Mouse (Mus musculus) heart, embryonic 11.5 days (tissue): ENCODE measurements around the gene Cdc42ep1. TPM values are rescaled to one million over a fixed set of nuclear protein-coding genes. Genes with fewer than 3 reads are reported as not detected.
A peak's percentile ranks its signal among the peaks of the same experiment; 100 is the strongest.

ENCODE experiments used
- ATAC-seq: fragments of 200-750 bp; cut with Nextera tagmentation; replicated peaks from 2 replicates; pipeline ENCODE4 v1.8.0; 2017; ENCODE audit warnings: moderate library complexity; ENCODE audit not compliant: insufficient number of reproducible peaks, low FRiP score, low TSS enrichment
- H3K27ac ChIP-seq: fragments of 300-500 bp; sonication (generic); 2 replicates; pipeline ENCODE4 v1.5.1; 2014; ENCODE audit warnings: mild to moderate bottlenecking, low read depth, low read length
- H3K27me3 ChIP-seq: fragments of 300-500 bp; sonication (generic); 2 replicates; pipeline ENCODE4 v1.6.1; 2014; ENCODE audit warnings: mild to moderate bottlenecking, low read length, mixed read lengths; ENCODE audit not compliant: control insufficient read depth, insufficient read depth
- H3K36me3 ChIP-seq: fragments of 300-500 bp; sonication (generic); 2 replicates; pipeline ENCODE4 v1.6.1; 2014; ENCODE audit warnings: mild to moderate bottlenecking, low read length, moderate library complexity, mixed read lengths; ENCODE audit not compliant: control insufficient read depth, insufficient read depth
- H3K4me1 ChIP-seq: fragments of 300-500 bp; sonication (generic); 2 replicates; pipeline ENCODE4 v1.6.1; 2014; ENCODE audit warnings: low read length; ENCODE audit not compliant: control insufficient read depth, insufficient read depth
- H3K4me2 ChIP-seq: fragments of 300-500 bp; sonication (generic); 2 replicates; pipeline ENCODE4 v1.6.1; 2014; ENCODE audit warnings: mild to moderate bottlenecking, moderate library complexity
- H3K4me3 ChIP-seq: fragments of 300-500 bp; sonication (generic); 2 replicates; pipeline ENCODE4 v1.5.1; 2014; ENCODE audit warnings: low read depth, low read length
- H3K9ac ChIP-seq: fragments of 300-500 bp; sonication (generic); 2 replicates; pipeline ENCODE4 v1.6.1; 2014; ENCODE audit warnings: mild to moderate bottlenecking, low read depth, low read length, moderate library complexity
- H3K9me3 ChIP-seq: fragments of 300-500 bp; sonication (generic); replicated peaks from 2 replicates; pipeline ENCODE4 v1.6.1; 2016; ENCODE audit warnings: low read length; ENCODE audit not compliant: control insufficient read depth
- WGBS: fragments of 180-500 bp; shearing (Covaris S2); extraction: QIAGEN DNeasy Blood & Tissue Kit; methylation state at CpG from one replicate; pipeline ENCODE4 v1.1.7; 2014; ENCODE audit not compliant: insufficient replicate concordance; 5-methylcytosine and 5-hydroxymethylcytosine counted together
- polyA plus RNA-seq: library from polyadenylated mRNA; unstranded; fragments of >200 nt; fragmentation: Nextera tagmentation; extraction: Ambion mirVana; gene quantifications from 2 replicates; pipeline ENCODE4 v1.2.1, GENCODE M21; 2014

Cdc42ep1 gene
- polyA plus RNA-seq, 1 experiment from 2014 or later: 24.1 TPM

DNA sequence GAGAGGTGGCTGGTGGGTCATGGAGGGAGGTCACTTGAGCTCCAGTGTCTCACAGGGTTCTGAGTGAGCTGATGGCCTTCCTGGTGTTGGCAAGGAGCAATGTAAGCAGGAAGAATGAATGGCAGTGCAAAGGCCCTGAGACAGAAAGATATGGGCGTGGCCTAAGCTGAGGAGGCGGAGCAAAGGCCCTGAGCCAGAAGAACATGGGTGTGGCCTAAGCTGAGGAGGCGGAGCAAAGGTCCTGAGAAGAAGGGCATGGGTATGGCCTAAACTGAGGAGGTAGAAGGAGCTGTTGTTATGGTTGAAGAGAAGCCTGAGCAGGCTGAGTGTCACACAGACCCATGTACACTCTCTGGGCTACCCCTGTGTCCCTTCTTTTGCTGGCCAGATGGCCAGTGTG is 8.8 kb upstream of the Cdc42ep1 start:
- no peak overlapping the region for H3K9ac ChIP-seq
- no peaks in the 10 kb centered on the region for H3K9me3 ChIP-seq
- no peaks in the 10 kb centered on the region for H3K27me3 ChIP-seq
- no peaks in the 10 kb centered on the region for H3K36me3 ChIP-seq
- H3K4me3 ChIP-seq: no peak overlapping the region
- no peak overlapping the region for H3K4me2 ChIP-seq
- ATAC-seq: no peak
- H3K4me1 ChIP-seq: peaks cover 50% of the 10 kb centered on the region
- 87% methylated on average over 3 of the region's 3 CpGs for WGBS
- H3K27ac ChIP-seq: peak overlapping the region; percentile 94

DNA sequence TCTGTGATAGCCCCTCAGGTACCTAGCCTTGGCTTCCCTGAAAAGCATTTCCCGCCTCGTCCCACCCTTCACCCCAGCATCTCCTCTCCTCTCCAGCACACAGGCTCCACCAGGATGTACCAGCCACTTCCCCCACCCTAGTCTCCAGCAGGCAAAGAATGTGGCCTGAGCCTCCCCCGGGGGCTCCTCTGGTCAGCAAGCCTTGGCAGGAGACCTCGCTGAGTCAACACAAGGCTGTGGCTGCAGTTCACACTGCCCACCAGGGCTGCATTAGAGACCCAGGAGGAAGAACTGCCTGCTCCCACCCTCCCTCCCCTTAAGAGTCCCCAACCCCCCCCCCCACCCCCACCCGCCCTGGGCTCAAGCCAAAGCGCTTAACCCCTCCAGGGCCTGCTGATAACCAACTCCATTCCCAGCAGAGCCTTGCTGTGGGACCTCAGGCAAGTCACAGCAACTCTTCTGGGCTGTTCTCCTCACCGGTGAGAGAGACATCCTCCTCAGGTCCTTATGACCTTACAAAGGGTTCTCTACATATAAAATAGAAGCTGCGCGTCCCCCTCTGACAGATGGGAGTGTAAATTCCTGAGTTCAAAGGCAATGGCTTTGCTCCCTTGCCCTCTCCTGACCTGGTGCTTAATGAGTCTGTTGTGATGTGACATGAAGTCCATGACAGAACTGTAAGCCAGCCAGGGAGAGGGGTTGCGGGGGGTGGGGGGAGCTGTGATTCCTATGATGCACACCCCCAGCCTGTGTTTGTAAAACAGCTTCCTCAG is 8.0 kb upstream of the Cdc42ep1 start:
- Histone ChIP-seq H3K4me1 (peaks cover 50% of the 10 kb centered on the region), H3K4me3 (no peak overlapping the region), H3K4me2 (no peak overlapping the region), H3K36me3 (no peaks in the 10 kb centered on the region), H3K9ac (no peak overlapping the region), H3K9me3 (no peaks in the 10 kb centered on the region), H3K27me3 (no peaks in the 10 kb centered on the region), H3K27ac (peak overlapping the region; percentile 94)
- WGBS: 26% methylated on average over 10 of the region's 10 CpGs
- ATAC-seq: no peak

- Histone ChIP-seq H3K4me2 (no peak overlapping the region), H3K36me3 (no peaks in the 10 kb centered on the region), H3K27me3 (no peaks in the 10 kb centered on the region), H3K4me1 (peaks cover 56% of the 10 kb centered on the region), H3K9ac (peak overlapping the region; percentile 1; the same call in 1 of the 2 replicates), H3K4me3 (no peak overlapping the region), H3K27ac (peak overlapping the region; percentile 94), H3K9me3 (no peaks in the 10 kb centered on the region)
- peak; percentile 46 for ATAC-seq
- WGBS: 9% methylated on average over 12 of the region's 12 CpGs
Measured at GRCm38 (mm10) chr15:78835200-78836085, 7.0 kb upstream of the Cdc42ep1 start.

GRCm38 (mm10) chr15:78836086-78836621 is 6.3 kb upstream of the Cdc42ep1 start:
- H3K27ac ChIP-seq: peak overlapping the region; percentile 94
- peak overlapping the region; percentile 47; the same call in 1 of the 2 replicates for H3K9ac ChIP-seq
- WGBS: 17% methylated on average over 8 of the region's 8 CpGs
- no peaks in the 10 kb centered on the region for H3K9me3 ChIP-seq
- no peaks in the 10 kb centered on the region for H3K36me3 ChIP-seq
- no peak for ATAC-seq
- H3K27me3 ChIP-seq: peaks cover 4% of the 10 kb centered on the region; the same call in 1 of the 2 replicates
- no peak overlapping the region; the same call in 1 of the 2 replicates for H3K4me2 ChIP-seq
- peaks cover 57% of the 10 kb centered on the region for H3K4me1 ChIP-seq
- no peak overlapping the region for H3K4me3 ChIP-seq

DNA sequence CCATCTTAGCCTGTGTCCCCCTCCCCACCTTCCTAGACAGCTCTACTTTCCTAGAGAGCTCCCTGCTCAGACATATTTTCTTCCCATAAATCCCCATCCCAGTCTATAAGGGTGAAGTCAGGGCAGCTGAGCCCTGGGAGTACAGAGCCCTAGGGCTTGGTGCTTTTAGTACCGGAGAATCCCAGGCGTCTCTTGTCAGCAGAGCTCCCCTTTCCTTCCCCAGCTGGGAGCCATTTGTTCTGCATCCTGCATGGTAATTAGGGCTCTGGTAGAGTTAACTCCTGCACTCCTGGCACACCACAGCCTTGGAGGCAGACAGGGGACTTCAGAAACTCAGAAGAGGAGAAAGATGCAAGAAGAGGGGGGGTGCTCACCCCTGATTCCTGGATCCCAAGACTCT is 2.7 kb upstream of the Cdc42ep1 start:
- H3K36me3 ChIP-seq: no peaks in the 10 kb centered on the region
- H3K9me3 ChIP-seq: no peaks in the 10 kb centered on the region
- peaks cover 37% of the 10 kb centered on the region for H3K4me1 ChIP-seq
- WGBS: 5% methylated on average over 2 of the region's 2 CpGs
- H3K9ac ChIP-seq: no peak overlapping the region
- no peak overlapping the region for H3K4me2 ChIP-seq
- no peak overlapping the region for H3K4me3 ChIP-seq
- H3K27ac ChIP-seq: peak overlapping the region; percentile 42; the same call in 1 of the 2 replicates
- ATAC-seq: no peak
- peaks cover 4% of the 10 kb centered on the region for H3K27me3 ChIP-seq

DNA sequence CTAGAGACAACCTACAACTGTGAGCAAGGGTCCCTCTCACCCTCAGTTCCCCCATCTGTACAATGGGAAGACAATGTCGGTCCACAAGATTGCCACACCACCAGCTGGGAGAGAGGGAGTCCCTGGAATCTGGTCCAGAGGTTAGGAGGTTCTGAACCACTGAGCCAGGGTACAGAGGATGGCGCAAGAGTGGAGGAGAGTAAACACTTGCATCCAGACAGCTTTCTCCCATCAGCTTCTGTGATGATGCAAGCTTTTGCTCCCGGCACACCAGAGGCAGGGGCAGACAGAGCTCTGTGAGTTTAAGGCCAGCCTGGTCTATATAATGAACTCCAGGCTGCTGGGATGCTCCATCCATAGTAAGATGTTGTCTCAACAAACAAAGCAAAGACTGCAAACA is 2.2 kb upstream of the Cdc42ep1 start:
- H3K4me2 ChIP-seq: no peak overlapping the region
- 0 out of 2 replicates have a peak overlapping the region, but pooled peaks have one; percentile 50 for H3K27ac ChIP-seq
- H3K9me3 ChIP-seq: no peaks in the 10 kb centered on the region
- no peak overlapping the region for H3K9ac ChIP-seq
- H3K4me1 ChIP-seq: peaks cover 37% of the 10 kb centered on the region
- no peak for ATAC-seq
- WGBS: 49% methylated on average over 3 of the region's 3 CpGs
- no peak overlapping the region for H3K4me3 ChIP-seq
- H3K36me3 ChIP-seq: no peaks in the 10 kb centered on the region
- H3K27me3 ChIP-seq: peaks cover 4% of the 10 kb centered on the region

GRCm38 (mm10) chr15:78840751-78841150 is 1.7 kb upstream of the Cdc42ep1 start:
- ATAC-seq: no peak
- 59% methylated on average over 11 of the region's 11 CpGs for WGBS
- no peak overlapping the region; the same call in 1 of the 2 replicates for H3K9ac ChIP-seq
- no peak overlapping the region for H3K4me2 ChIP-seq
- H3K9me3 ChIP-seq: no peaks in the 10 kb centered on the region
- no peak overlapping the region for H3K4me3 ChIP-seq
- H3K36me3 ChIP-seq: no peaks in the 10 kb centered on the region
- no peak overlapping the region for H3K27ac ChIP-seq
- H3K4me1 ChIP-seq: peaks cover 37% of the 10 kb centered on the region
- H3K27me3 ChIP-seq: peaks cover 4% of the 10 kb centered on the region

DNA sequence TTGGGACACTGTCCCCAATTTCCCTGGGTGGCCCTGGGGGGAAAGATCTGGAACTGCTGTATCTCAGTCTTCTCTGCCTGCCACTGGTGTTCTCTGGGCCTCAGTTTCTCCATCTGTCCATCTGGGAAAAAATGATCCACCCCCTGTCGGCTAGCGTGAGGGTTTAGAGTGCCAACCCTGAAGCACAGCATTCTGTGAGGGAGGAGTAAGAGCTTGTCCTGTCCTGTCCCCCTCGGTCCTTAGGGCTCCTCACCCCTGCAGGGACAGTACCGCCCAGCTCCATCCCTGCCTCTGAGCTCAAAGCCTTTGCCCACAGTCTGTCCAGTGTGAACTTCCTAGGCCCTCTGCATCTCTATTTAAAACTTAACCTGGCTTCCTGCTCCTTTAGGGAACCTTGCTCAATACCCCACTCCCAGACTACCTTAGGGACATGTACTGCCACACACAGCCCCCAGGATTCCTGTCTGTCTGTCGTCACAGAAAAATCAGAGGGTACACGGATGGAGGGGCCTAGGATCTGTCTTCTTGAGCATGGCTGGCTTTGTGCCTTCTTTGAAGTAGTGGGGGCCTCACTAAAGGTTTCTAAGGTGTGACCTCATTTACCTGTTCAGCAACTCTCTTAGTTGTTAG is 1.1 kb upstream of the Cdc42ep1 start:
- Histone ChIP-seq H3K4me3 (no peak overlapping the region), H3K27me3 (peaks cover 4% of the 10 kb centered on the region), H3K4me2 (no peak overlapping the region), H3K4me1 (peaks cover 38% of the 10 kb centered on the region), H3K27ac (no peak overlapping the region), H3K36me3 (no peaks in the 10 kb centered on the region), H3K9me3 (no peaks in the 10 kb centered on the region), H3K9ac (no peak overlapping the region; the same call in 1 of the 2 replicates)
- 53% methylated on average over 6 of the region's 6 CpGs for WGBS
- ATAC-seq: no peak
